Mouse (Mus musculus): Measurements from ENCODE around the gene Actr8. TPM values are rescaled to one million over a fixed set of nuclear protein-coding genes. Genes with fewer than 3 reads are reported as not detected.

The Actr8 gene
- total RNA-seq, 1 experiment, result 54.3 TPM

DNA sequence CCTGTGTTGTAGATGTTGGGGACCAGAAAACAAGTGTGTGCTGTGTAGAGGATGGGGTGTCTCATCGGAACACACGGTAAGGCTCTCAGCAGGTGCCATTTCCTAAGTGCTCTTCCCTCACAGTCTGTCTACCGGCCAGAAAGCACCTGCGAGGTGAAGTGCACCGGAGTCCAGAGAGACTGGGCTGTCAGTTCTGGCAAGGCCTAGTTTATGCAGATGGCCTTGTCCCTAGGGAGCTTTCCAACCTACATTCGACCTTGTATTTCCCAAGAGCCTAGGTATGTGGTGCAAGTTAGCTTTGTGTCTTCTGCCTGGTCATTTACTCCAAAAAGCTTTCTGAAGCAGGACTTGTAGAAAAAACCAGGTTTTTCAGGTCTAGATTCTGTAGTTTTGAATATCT lies 9.1 kb downstream of the Actr8 start:
- TF ChIP-seq ZNF384 (IDR thresholded peaks at IDR 0.05; ENCODE audit: low read depth, low read length) (no peak), HCFC1 (IDR thresholded peaks at IDR 0.05; ENCODE audit: borderline replicate concordance, insufficient read depth, low read length) (no peak), ZC3H11A (IDR thresholded peaks at IDR 0.05; ENCODE audit: borderline replicate concordance, low read depth, low read length) (no peak), CHD2 (IDR thresholded peaks at IDR 0.05; ENCODE audit: low read depth, low read length) (no peak), MAFK (IDR thresholded peaks at IDR 0.05; ENCODE audit: insufficient read depth, low read depth, low read length) (no peak)
- Histone ChIP-seq H3K36me3 (ENCODE audit: control insufficient read depth, insufficient read depth, low read length, poor library complexity, severe bottlenecking) (peaks cover 73% of the 10 kb centered on the region), H3K9me3 (ENCODE audit: control insufficient read depth, insufficient read depth, low read depth, low read length) (no peaks in the 10 kb centered on the region; the same call in 1 of the 2 replicates), H3K9ac (ENCODE audit: insufficient read depth, low read depth, low read length, poor library complexity, severe bottlenecking) (no peak overlapping the region), H3K4me3 (ENCODE audit: insufficient read depth in 1 of 2, low read depth in 1 of 2, low read length in 2 of 2, poor library complexity in 1 of 2, severe bottlenecking in 1 of 2) (no peak overlapping the region), H3K4me1 (ENCODE audit: control insufficient read depth in 2 of 2, insufficient read depth in 2 of 2, low read length in 2 of 2, poor library complexity in 1 of 2) (no peaks in the 10 kb centered on the region), H3K27ac (ENCODE audit: insufficient read depth, low read depth, low read length, poor library complexity, severe bottlenecking) (no peak overlapping the region)
- no peak for DNase-seq (ENCODE audit: low read depth, low spot score)
- in situ Hi-C loops (cut with MboI; ENCODE audit: low sequenced_read_pairs in 2 of 2, unreplicated experiment in 2 of 2), result no loop called here

DNA sequence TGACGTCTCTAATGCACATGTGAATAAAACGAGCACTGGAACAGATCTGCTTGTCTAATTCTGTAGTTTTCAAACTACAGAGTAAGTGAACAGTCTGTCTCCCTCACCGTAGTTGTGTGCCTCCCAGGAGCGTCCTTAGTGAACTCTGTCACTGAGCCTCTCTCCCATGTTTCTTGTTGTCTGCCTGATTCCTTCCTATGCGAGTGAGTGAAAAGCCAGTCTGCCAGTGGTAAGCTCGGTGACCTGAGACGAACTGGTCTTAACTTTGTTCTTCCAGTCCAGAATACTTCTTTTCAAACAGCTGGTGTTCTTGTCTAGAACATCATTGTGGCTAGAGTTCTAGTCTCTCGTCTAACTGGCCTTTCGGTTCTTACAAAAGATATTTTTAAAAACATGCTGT lies 9.6 kb downstream of the Actr8 start:
- no peaks in the 10 kb centered on the region for H3K4me1 ChIP-seq (ENCODE audit: control insufficient read depth in 2 of 2, insufficient read depth in 2 of 2, low read length in 2 of 2, poor library complexity in 1 of 2)
- no peak overlapping the region for H3K27ac ChIP-seq (ENCODE audit: insufficient read depth, low read depth, low read length, poor library complexity, severe bottlenecking)
- no peak overlapping the region for H3K4me3 ChIP-seq (ENCODE audit: insufficient read depth in 1 of 2, low read depth in 1 of 2, low read length in 2 of 2, poor library complexity in 1 of 2, severe bottlenecking in 1 of 2)
- in situ Hi-C loops (cut with MboI; ENCODE audit: low sequenced_read_pairs in 2 of 2, unreplicated experiment in 2 of 2), result no loop called here
- peaks cover 70% of the 10 kb centered on the region for H3K36me3 ChIP-seq (ENCODE audit: control insufficient read depth, insufficient read depth, low read length, poor library complexity, severe bottlenecking)
- DNase-seq (ENCODE audit: low read depth, low spot score), result no peak
- no peaks in the 10 kb centered on the region; the same call in 1 of the 2 replicates for H3K9me3 ChIP-seq (ENCODE audit: control insufficient read depth, insufficient read depth, low read depth, low read length)
- no peak overlapping the region for H3K9ac ChIP-seq (ENCODE audit: insufficient read depth, low read depth, low read length, poor library complexity, severe bottlenecking)
- no peak for TF ChIP-seq ZNF384 (IDR thresholded peaks at IDR 0.05; ENCODE audit: low read depth, low read length)
- no peak for TF ChIP-seq CHD2 (IDR thresholded peaks at IDR 0.05; ENCODE audit: low read depth, low read length)
- no peak for TF ChIP-seq MAFK (IDR thresholded peaks at IDR 0.05; ENCODE audit: insufficient read depth, low read depth, low read length)
- no peak for TF ChIP-seq HCFC1 (IDR thresholded peaks at IDR 0.05; ENCODE audit: borderline replicate concordance, insufficient read depth, low read length)
- TF ChIP-seq ZC3H11A (IDR thresholded peaks at IDR 0.05; ENCODE audit: borderline replicate concordance, low read depth, low read length), result no peak

DNA sequence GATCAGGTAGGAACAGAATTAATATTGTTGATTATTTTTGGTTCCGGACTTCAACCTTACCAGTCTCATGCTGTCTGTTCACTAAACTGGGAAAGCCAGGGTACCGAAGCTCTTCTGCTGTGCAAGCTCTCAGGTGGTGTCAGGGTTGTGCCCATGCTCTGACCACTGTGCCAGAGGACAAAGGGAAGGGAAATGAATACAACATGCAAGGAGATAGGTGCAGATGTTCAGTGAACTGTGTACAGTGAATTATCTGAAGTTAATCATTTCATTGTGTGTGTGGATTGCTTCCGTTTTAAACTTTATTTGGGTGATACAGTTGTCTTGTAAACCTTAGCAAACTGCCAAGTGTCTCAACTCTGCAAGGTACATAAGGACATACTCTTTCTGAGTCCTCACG lies 10.2 kb downstream of the Actr8 start:
- in situ Hi-C loops (cut with MboI; ENCODE audit: low sequenced_read_pairs in 2 of 2, unreplicated experiment in 2 of 2), result no loop called here
- H3K9ac ChIP-seq (ENCODE audit: insufficient read depth, low read depth, low read length, poor library complexity, severe bottlenecking), result no peak overlapping the region
- H3K9me3 ChIP-seq (ENCODE audit: control insufficient read depth, insufficient read depth, low read depth, low read length), result no peaks in the 10 kb centered on the region; the same call in 1 of the 2 replicates
- no peak overlapping the region for H3K4me3 ChIP-seq (ENCODE audit: insufficient read depth in 1 of 2, low read depth in 1 of 2, low read length in 2 of 2, poor library complexity in 1 of 2, severe bottlenecking in 1 of 2)
- H3K36me3 ChIP-seq (ENCODE audit: control insufficient read depth, insufficient read depth, low read length, poor library complexity, severe bottlenecking), result peaks cover 73% of the 10 kb centered on the region
- DNase-seq (ENCODE audit: low read depth, low spot score), result no peak
- H3K4me1 ChIP-seq (ENCODE audit: control insufficient read depth in 2 of 2, insufficient read depth in 2 of 2, low read length in 2 of 2, poor library complexity in 1 of 2), result no peaks in the 10 kb centered on the region
- H3K27ac ChIP-seq (ENCODE audit: insufficient read depth, low read depth, low read length, poor library complexity, severe bottlenecking), result no peak overlapping the region
- TF ChIP-seq ZC3H11A (IDR thresholded peaks at IDR 0.05; ENCODE audit: borderline replicate concordance, low read depth, low read length) (no peak), MAFK (IDR thresholded peaks at IDR 0.05; ENCODE audit: insufficient read depth, low read depth, low read length) (no peak), HCFC1 (IDR thresholded peaks at IDR 0.05; ENCODE audit: borderline replicate concordance, insufficient read depth, low read length) (no peak), CHD2 (IDR thresholded peaks at IDR 0.05; ENCODE audit: low read depth, low read length) (no peak), ZNF384 (IDR thresholded peaks at IDR 0.05; ENCODE audit: low read depth, low read length) (no peak)

DNA sequence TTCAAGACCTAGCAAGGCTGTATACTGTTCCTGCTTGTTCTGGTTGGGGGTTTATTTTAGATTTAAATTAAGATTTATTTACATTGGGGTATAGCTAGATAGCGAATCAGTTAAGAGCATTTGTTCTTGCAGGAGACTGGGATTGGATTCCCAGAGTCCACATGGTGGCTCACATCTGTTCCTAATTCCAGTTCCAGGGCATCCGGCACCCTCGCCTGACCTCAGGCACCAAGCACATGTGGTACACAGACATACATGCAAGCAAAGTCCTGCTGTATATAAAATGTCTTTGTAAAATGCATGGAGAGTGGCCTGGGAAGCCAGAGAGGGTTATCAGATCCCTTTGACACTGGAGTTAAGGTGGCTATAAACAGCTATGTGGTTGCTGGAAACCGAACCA lies 16.8 kb downstream of the Actr8 start:
- no peak for DNase-seq (ENCODE audit: low read depth, low spot score)
- TF ChIP-seq CHD2 (IDR thresholded peaks at IDR 0.05; ENCODE audit: low read depth, low read length) (no peak), MAFK (IDR thresholded peaks at IDR 0.05; ENCODE audit: insufficient read depth, low read depth, low read length) (no peak), ZC3H11A (IDR thresholded peaks at IDR 0.05; ENCODE audit: borderline replicate concordance, low read depth, low read length) (no peak)
- H3K4me3 ChIP-seq (ENCODE audit: insufficient read depth in 1 of 2, low read depth in 1 of 2, low read length in 2 of 2, poor library complexity in 1 of 2, severe bottlenecking in 1 of 2), result no peak overlapping the region
- H3K4me1 ChIP-seq (ENCODE audit: control insufficient read depth in 2 of 2, insufficient read depth in 2 of 2, low read length in 2 of 2, poor library complexity in 1 of 2), result peaks cover 0 to 15% of the 10 kb centered on the region in 2 experiments; a peak in 3 of 4 replicates
- in situ Hi-C loops (cut with MboI; ENCODE audit: low sequenced_read_pairs in 2 of 2, unreplicated experiment in 2 of 2), result no loop called here
- no peak overlapping the region for H3K9ac ChIP-seq (ENCODE audit: insufficient read depth, low read depth, low read length, poor library complexity, severe bottlenecking)
- no peaks in the 10 kb centered on the region for H3K9me3 ChIP-seq (ENCODE audit: control insufficient read depth, insufficient read depth, low read depth, low read length)
- peaks cover 44% of the 10 kb centered on the region for H3K36me3 ChIP-seq (ENCODE audit: control insufficient read depth, insufficient read depth, low read length, poor library complexity, severe bottlenecking)
- no peak overlapping the region for H3K27ac ChIP-seq (ENCODE audit: insufficient read depth, low read depth, low read length, poor library complexity, severe bottlenecking)
